In genomic region chr10:40497301-40498041, GRCm38 (mm10) we compare ENCODE assay signal across 13 mouse cellular contexts.
A peak's percentile ranks its signal among the peaks of the same experiment; 100 is the strongest.
DNase-seq lines count a peak whose midpoint lies in the region; ATAC-seq lines count a peak whose summit lies in the region.
"Had no signal": no experiment of that assay in that cellular context is flagged by ENCODE, and none has a peak within 500 bp of the region (broad histone marks: within the 10 kb centered on the region; RNA-seq: fewer than 3 reads in every experiment).

No protein-coding gene starts in this region.

- H3K9ac ChIP-seq in forebrain, embryonic 15.5 days (replicated peaks), result no peak overlapping the region
- no peak overlapping the region for H3K9ac ChIP-seq in liver, embryonic 13.5 days

- H3K27me3 ChIP-seq in forebrain, embryonic 10.5 days (ENCODE audit: poor library complexity, severe bottlenecking), result no peaks in the 10 kb centered on the region
- H3K27me3 ChIP-seq in forebrain, embryonic 15.5 days, result no peaks in the 10 kb centered on the region
- no peaks in the 10 kb centered on the region for H3K27me3 ChIP-seq in liver, embryonic 13.5 days

- H3K9me3 ChIP-seq in forebrain, embryonic 10.5 days, result no peaks in the 10 kb centered on the region
- H3K9me3 ChIP-seq in forebrain, embryonic 15.5 days, result no peaks in the 10 kb centered on the region
- no peaks in the 10 kb centered on the region for H3K9me3 ChIP-seq in liver, embryonic 13.5 days (replicated peaks)

- no peak overlapping the region for H3K4me2 ChIP-seq in forebrain, embryonic 15.5 days (replicated peaks)
- H3K4me2 ChIP-seq in liver, embryonic 13.5 days, result no peak overlapping the region

- H3K4me3 ChIP-seq in forebrain, embryonic 10.5 days, result no peak overlapping the region
- H3K4me3 ChIP-seq in forebrain, embryonic 15.5 days, result no peak overlapping the region
- no peak overlapping the region for H3K4me3 ChIP-seq in liver, embryonic 13.5 days (replicated peaks)
- H3K4me3 ChIP-seq: erythroblast, embryonic 14.5 days had no signal

- no peaks in the 10 kb centered on the region for H3K36me3 ChIP-seq in forebrain, embryonic 10.5 days (replicated peaks)
- no peaks in the 10 kb centered on the region for H3K36me3 ChIP-seq in forebrain, embryonic 15.5 days
- no peaks in the 10 kb centered on the region for H3K36me3 ChIP-seq in liver, embryonic 13.5 days

- 0 out of 2 replicates have a peak overlapping the region, but pooled peaks have one; percentile 20 for H3K27ac ChIP-seq in forebrain, embryonic 10.5 days
- no peak overlapping the region for H3K27ac ChIP-seq in forebrain, embryonic 15.5 days (replicated peaks)
- peak overlapping the region; percentile 59 for H3K27ac ChIP-seq in liver, embryonic 13.5 days

- H3K4me1 ChIP-seq in forebrain, embryonic 10.5 days, result peaks cover 24% of the 10 kb centered on the region
- peaks cover 5% of the 10 kb centered on the region; the same call in 1 of the 2 replicates for H3K4me1 ChIP-seq in forebrain, embryonic 15.5 days
- peaks cover 46% of the 10 kb centered on the region for H3K4me1 ChIP-seq in liver, embryonic 13.5 days (replicated peaks)

- DNase-seq in forebrain, embryonic 10.5 days (ENCODE audit: extremely low spot score, low spot score), result no peak
- DNase-seq in lung, postnatal 10 days, result peak; percentile 31
- no peak for DNase-seq in lung, postnatal 25 days (ENCODE audit: low spot score)
- no peak for DNase-seq in liver, embryonic 13.5 days
- DNase-seq in thymus, postnatal 4 days, result peak; percentile 54
- DNase-seq in kidney, postnatal 4 days, result no peak
- DNase-seq: adrenal gland, adult 8-10 months; cerebellum, adult 9-10 months; lung, postnatal 36 days had no signal

- ATAC-seq in forebrain, embryonic 15.5 days (replicated peaks), result no peak
- ATAC-seq in liver, embryonic 13.5 days (ENCODE audit: low read depth), result no peak
- ATAC-seq in erythroblast, adult 5-6 weeks (replicated peaks; ENCODE audit: low FRiP score, poor library complexity, severe bottlenecking), result no peak
- ATAC-seq: intestine, embryonic 16.5 days had no signal

- WGBS in forebrain, embryonic 10.5 days, result 65% methylated on average over 9 of the region's 9 CpGs
- WGBS in forebrain, embryonic 15.5 days, result 64% methylated on average over 9 of the region's 9 CpGs
- 33% methylated on average over 9 of the region's 9 CpGs for WGBS in liver, embryonic 13.5 days (ENCODE audit: insufficient replicate concordance)

Comparison
In these comparisons a context has a peak if more than half of its experiments do, and no peak if none do; other contexts are left out.
1. DNase-seq: peak in lung, postnatal 10 days (single experiment) and thymus, postnatal 4 days (single experiment); none in forebrain, embryonic 10.5 days (single experiment), lung, postnatal 25 days (single experiment), liver, embryonic 13.5 days (single experiment) and kidney, postnatal 4 days (0 of 2).